Mouse (Mus musculus): ENCODE data around the gene Stk10.

Stk10 gene

DNA sequence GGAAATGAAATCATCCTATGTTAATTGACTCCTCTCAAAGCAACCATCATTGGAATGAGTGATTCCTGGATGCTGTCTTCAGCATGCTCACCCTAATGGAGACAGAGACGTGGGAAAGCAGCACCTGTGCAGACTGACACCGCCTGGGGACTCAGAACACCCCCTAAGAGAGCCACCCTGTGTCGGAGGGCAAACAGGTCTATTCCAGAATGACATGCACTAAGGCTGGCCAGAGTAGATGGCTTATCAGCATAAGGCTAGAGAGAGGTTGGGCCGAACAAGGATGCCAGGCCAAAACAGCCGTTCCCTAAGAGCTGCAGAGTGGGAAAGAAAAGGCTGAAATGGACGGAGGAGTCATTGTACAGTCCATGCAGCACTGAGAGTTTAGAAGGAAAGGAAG lies 93.0 kb downstream of the Stk10 start:
- DNase-seq (ENCODE audit: low read depth, low spot score), result no peak

DNA sequence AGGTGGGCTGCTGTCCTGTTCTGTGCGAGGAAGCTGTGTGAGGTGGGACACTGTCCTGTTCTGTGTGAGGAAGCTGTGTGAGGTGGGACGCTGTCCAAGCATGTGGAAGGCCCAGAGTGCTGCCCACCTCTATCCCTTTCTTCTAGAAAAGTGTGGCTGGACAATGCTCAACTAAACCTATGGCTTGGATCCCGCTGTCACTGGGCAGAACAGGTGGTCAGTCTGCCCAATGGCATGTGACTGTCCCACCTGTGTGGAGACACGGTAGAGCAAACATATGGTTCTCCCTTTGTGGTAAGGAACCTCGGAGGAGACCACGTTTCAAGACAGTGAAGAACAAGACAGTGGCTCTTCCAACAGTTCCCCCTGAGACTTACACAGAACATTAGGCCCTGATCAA lies 94.8 kb downstream of the Stk10 start:
- DNase-seq (ENCODE audit: low read depth, low spot score), result no peak

DNA sequence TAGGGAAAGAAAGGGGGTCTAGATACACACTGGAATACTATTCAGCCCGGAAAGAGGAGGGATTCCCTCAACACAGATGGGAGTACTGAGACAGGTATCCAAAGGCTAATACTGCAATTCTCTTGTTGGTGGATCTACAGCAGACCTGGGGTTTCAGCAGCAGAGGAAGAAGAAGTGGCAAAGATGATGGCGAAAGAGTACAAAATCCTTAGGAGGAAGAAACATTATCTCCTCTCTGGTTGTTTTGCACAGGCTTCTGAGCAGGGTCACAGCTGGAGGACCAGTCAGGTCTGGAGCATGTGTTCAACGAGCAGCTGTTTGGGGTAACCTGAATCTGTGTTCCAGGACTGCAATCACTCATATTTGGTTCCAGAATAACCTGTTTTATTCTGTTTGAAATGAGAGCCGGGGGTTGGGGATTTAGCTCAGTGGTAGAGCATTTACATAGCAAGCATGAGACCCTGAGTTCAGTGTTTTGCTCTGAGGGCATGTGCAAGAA lies 96.7 kb downstream of the Stk10 start:
- DNase-seq (ENCODE audit: low read depth, low spot score), result no peak

DNA sequence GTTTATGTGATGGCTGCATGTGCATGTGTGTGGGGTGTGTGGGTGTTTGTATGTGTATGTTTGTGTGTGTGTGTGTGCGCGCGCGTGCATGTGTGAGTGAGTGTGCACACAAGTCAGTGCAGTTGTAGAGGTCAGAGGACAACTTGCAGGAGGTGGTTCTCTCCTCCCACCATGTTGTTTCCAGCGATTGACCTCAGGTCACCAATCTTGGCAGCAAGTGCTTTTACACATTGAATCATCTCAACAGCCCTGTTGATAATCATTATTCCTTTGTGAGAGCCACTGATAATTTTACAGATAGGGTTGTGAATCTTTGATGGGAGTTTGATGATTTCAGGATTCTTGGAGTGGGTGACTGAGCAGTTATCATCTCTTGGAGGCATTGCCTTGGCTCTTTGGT lies 99.6 kb downstream of the Stk10 start:
- DNase-seq (ENCODE audit: low read depth, low spot score), result no peak

DNA sequence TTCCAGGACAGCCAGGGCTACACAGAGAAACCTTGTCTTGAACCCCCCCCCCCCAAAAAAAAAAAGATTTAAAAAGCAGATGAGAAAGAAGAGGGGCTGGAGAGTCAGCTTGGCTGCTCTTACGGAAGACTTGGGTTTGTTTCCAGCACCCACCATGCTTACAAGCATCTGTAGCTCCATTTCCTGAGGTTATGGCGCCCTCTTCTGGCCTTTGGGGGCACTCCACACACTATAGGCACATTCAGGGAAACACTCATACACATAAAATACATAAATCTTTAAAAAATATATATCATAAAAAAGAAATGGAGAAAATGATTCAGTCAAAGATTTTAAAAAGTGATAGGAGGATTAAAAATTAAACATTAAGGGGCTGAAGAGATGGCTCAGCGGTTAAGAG lies 100.4 kb downstream of the Stk10 start:
- DNase-seq (ENCODE audit: low read depth, low spot score), result no peak

DNA sequence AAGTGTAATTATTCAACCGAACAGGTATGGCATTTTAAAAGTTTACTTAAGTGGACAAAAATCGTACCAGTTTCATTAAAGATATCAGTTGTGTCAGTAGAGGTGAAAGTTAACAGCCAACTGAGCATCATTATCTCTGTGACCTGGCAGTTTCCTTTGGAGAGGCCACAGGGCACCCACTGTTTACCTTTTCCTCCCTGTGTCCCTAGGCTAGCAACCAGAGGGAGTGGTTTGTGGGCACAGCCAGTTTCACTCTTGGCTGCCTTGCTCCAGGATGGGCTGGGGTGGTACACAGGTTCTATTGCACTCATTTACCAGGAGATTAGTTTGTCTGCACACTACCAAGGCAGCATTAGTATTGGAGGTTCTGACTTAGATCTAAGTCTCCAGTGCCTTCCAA lies 101.0 kb downstream of the Stk10 start:
- DNase-seq (ENCODE audit: low read depth, low spot score), result no peak

DNA sequence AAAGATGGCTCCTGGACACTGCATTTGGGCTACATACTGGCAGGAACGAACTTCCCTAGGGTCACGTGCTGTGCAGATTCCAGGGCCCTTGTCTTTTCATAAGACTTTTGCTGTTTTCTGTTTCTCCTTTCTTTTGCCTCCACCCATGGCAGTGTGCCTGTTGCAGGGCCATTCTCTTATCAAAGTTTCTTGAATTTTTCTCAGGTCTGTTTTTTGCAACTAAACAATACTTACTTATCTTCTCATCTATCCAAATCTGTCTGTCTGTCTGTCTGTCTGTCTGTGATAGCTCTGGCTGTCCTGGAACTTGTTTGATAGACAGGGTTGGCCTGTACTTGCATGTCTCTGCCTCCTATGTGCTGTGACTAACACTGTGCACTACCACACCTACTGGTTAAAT lies 101.7 kb downstream of the Stk10 start:
- no peak for DNase-seq (ENCODE audit: low read depth, low spot score)

DNA sequence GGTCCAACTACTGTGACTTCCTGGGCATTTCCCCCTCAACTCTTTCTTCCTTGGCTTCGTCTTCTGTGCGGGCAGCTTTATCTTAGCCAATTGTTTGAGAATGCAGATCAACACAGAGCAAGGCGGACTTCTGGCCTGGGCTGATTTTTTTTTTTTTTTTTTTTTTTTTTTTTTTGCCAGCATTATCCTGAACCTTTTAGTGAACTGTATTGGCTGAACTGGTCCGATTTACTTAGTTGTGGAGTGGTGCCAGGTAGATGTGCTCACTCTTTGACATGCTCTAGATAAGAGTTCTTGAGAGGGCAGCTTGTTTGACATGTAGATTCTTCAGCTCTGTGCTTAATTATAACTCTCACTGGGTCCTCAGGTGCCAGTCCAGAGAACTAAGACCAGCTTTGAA lies 103.2 kb downstream of the Stk10 start:
- no peak for DNase-seq (ENCODE audit: low read depth, low spot score)

DNA sequence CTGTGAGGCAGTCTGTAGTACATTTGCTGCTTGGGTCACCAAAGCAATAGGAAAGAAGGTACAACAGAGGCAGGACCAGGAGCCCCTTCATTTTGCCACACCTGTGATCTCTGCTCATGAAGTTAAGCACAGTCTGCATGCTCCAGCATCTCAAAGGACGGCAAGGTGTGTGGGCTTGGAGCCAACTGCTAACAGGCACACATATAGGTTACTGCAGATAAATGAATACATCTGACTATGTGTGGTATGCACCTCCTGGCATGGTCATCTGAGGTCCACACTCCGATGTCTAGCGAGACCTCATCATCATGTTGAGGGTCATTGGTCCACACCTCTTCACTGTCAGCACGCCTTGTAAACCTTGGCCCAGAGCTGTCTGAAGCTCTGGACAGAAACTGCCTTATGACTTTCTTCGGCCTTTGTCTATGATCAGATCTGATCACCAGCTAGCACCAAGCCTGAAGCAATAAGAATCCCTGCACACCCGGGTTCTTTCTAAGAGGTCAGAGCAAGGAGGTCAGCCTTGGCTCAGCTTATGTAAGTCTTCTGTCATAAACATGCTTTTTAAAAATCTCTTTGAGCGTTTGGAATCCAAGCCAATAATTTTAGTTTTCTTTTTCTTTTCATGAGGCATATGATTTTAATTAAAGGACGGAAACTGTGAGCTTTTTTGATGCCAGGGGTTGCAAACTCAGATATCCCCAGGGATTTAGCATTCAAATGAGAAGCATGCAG lies 105.6 kb downstream of the Stk10 start:
- no peak for DNase-seq (ENCODE audit: low read depth, low spot score)

DNA sequence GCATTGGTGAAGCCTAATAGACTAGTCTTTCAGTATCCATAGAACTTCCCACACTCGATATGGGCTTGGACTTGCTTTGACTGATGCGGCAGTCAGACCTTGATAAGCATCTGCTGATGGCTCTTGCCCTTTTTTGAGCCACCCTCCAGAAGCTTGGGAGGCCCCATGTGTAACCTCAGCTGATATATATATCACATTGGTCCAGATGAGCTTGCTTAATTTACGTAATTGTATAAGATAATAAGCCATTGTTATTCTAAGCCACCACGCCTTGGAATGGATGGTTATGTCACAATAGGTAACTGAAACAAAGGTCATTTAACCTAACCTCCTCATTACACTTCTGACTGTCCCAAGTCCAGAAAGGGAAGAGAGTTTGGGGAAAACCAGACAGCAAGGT lies 107.5 kb downstream of the Stk10 start:
- DNase-seq (ENCODE audit: low read depth, low spot score), result no peak

DNA sequence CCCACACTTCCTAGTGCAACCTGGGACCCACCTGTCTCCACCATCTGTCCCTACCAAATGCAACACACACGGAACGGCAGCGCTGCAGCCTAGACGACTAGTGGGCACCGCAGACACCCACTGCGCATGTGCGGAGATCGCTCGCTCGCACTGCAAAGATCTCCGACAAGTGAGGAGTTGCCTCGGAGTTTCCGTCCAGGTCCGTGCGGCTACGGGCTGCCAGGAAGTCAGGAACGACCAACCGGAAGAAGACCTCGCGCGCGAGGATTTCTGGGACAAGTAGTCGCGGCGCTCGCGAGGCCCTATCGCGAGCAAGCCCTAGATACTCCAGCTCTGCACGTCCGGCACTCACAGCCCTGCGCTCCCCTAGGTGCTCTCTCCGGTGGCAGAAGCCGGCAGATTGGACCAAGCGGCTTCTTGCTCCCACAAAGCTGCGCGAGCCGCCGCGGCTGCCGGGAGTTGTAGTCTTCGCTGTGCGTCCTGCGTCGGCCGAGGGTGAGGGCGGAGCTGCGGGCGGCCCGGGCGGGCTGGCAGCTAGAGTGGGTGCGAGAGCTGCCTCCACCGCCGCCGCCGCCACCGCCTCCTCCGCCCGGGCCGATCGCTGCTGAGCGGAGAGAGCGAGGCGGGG lies 109.3 kb downstream of the Stk10 start, which contains the start of gene Fbxw11:
TSS of gene Fbxw11 (plus strand) at position 476 of the 628 bp plus-strand sequence.
- DNase-seq (ENCODE audit: low read depth, low spot score), result peak; percentile 97

DNA sequence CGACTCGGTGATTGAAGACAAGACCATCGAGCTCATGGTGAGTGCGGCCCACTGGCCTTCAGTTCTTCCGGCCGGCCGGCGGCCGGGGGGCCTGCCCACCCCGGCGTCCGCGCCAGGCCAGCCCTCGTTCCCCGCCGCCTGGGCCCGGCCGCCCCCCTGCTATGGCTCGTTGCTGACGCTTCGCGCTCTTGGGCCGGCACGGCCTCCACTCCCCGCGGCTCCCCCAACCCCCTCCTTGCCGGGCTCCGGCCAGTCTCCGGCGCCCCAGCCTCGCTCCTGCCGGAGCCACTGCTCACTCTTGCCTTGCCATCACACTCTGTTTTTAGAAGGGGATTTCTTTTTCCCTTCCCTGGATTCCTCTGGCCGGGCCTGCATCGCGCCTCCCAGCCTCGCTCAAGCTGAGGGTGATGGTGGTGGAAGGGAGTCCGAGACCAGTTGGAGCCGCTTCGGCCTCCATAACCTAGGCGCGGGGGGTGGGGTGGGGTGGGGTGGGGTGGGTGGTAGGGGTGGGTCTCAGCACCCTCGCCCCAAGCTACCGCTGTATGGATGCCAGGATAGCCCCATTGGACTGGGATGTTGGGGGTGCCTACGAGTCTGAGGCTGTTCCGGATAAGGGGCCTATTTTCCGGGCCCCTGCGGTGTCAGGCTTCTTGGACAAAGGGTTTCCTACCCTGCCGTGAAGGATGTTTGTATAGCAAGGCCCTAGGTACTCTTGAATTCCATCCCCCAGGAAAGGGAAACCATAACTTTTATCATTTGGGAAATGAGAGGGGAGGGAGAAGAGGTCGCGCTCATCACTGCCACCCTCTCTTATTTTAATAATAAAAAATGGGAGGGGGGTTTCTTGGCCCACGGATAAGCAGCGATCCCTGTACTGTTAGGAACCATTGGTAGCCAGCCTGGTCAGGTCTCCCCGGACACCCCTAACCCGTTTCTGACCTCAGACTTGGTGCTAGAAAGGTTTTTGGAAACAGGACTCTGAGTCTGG lies 110.1 kb downstream of the Stk10 start:
- DNase-seq (ENCODE audit: low read depth, low spot score), result peak; percentile 25

DNA sequence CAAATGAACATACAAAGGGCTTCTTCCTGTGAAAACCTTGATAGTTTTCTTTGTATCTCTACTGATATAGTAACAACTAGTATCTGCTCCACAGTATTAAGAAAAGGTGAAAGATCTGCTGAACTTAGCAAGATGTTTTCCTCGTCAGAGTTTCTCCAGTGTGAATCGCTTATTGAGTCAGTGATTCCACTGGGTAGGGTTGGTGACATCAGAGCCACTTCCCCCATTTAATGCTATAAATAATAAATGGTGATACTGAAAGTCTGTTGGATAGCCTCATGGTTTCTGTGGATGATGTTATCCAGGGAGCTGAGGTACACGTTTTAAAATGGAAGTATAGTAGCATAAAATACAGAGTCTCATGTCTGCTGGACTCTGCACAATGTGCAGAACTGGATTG lies 110.9 kb downstream of the Stk10 start:
- DNase-seq (ENCODE audit: low read depth, low spot score), result peak; percentile 68

DNA sequence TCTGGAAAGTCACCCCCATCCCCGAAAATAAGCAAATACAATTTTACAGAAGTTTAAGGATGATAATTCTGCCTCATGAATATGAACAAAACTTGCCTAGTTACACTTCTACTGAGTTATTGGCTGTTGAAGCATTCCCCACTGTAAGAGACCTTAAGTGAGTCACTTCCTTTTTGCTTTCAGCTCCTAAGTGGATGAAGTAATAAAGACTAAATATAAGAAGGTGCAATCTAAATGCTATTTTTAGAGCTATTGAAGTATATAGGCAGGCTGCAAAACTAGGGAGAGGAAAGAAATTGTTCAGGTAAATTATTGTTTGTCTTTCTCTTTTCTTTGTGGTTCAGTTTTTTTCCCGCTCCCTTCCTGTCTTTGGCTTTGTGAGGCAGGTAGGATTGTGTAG lies 114.2 kb downstream of the Stk10 start:
- DNase-seq (ENCODE audit: low read depth, low spot score), result no peak

DNA sequence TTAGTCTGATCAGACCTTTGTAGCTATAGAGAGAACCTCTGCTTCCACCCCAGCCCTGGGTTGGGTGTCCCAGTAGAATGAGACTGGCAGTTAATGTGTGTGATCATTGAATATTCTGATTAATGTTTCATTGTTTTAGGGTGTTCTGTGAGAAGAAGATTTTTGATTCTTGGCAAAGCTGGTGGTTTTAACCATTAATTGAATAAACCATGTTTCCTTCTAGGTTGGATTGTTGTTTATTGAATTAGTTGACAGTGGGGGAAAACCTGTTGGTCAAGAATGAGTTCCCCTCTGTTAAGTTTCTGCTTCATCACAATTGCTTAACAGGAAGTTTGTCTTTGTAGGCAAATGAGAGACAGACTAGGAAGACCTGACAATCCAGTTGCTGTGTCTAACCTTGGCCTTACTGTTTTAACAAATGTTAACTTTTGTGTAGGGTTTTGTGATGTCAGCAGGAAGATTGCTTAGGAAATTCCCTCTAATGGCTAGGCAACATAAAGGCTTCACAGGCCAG lies 117.2 kb downstream of the Stk10 start:
- no peak for DNase-seq (ENCODE audit: low read depth, low spot score)

DNA sequence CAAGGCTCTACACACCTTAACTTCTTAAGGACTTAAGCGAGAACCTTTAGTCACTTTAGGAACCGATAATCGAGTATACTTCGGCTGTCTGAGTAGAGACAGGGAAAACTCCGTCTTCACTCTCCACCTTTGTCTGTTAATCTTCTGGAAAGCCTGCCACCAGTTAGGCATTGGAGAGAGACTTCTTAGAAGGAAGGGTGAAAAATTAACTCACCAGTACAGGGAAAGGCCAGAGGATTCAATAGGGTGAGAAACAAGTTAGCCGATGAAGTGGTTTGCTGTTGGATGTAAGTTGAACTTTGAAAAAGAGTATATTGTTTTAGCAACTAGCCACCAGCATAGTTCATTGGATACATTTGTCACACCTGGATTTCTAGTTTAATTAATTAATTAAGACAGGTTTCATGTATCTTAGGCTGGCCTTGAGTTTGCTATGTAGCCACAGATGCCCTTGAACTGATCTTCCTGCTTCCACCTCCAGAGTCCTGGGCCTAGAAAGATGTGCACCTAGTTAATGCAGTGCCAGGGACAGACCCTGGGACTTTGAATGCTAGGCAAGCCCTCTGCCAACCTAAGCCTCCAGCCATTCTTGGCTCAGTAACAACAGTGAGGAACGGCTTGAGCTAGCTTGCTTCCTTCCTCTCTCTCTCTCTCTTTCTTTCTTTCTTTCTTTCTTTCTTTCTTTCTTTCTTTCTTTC lies 117.9 kb downstream of the Stk10 start:
- no peak for DNase-seq (ENCODE audit: low read depth, low spot score)

DNA sequence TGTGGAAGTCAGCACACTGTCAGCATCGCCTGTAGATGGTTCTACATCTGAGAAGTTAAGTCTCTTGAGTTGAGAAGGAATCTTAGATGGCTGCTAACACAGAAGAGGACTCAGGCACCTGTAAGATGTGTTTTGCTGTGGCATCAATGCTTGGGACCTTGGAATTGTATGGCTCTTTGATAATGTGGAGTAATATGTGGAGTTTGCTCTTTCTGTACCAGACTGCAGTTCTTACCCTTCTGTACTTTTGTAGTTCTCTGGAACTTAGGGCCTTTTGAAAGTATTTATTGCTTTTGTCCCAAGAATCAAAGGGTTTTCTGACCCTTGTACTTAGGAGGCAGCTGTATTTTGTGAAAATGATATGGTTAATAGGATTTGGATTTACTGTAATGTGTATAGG lies 118.6 kb downstream of the Stk10 start:
- no peak for DNase-seq (ENCODE audit: low read depth, low spot score)

DNA sequence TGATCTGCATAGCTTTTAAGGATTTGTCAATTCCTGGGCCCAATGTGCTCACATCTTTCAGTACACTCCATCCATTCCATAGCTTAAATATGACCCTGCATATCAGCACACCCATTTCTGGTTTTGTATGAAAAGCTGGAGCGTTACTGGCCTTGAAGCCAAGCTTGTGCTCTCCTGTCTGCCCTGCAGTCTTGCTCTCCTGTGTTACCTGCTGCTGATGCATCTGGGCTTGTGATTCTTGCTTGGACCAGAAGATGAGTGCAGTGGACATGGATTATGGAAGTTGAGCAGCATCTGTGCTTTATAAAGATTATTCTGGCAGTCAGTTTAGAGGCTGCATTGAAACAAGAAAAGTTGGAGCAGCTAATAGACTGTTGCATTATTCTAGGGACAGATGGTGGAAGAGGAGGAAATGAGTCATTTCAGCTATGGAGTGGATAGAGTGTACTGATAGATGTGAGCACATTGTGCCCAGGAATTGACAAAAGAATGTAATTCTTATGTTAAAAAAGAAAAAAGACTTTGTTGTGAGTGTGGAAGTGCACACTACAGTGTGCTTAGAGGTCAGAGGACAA lies 129.1 kb downstream of the Stk10 start:
- DNase-seq (ENCODE audit: low read depth, low spot score), result no peak

DNA sequence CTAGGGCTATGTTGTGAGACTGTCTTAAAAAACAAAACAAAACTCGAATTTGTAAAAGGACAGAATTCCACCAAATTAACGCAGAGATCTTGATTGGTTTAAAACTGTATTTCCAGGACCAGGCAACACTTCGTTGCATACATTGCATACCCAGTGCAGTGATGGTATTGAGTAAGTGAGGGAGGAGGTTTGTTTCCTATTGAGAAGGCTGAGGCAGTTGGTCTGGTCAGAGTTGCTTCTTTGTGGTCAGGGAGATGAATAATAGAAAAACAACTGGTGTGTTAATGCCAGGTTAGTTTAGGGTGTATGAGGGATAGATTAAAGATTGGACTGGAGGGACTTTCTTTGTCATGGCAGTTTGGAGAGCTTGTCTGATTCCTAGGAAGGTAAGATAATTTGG lies 132.5 kb downstream of the Stk10 start:
- DNase-seq (ENCODE audit: low read depth, low spot score), result no peak

DNA sequence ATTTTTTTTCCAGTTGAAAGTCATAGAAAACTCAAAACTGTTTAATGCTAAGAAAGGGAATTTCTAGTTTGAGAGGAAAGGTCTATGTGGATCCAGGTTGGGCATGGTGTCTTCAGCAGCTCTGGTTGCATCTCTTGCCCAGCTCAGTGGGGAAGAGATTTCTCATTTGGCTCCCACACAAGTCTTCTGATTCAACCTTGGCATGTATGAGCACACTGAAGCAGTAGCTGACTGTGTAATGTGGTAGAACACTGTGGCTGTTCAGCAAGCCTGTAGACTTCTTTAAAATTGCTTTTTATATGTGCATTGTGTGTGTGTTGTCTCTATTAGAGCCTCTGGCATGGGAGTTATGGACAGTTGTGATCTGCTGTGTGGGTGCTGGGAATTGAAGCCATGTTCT lies 133.9 kb downstream of the Stk10 start:
- DNase-seq (ENCODE audit: low read depth, low spot score), result no peak

DNA sequence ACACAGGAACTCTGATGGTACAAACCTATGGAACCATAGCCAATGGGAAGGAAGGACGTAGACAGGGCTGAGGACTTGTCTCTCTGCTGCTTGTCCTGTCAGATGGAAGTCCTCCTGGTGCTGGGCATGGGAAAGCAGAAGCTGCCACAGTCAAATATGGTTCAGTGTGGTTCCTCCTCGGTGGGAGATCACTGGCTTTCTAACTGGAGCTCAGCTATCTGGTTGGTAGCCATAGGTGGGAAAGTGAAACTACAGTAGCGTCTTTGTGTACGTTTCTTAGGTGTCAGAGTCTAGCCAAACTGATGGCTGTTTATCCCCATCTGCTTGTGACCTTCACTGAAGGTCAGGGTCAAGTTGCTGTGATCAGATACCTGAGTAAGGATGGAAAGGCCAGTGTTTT lies 138.4 kb downstream of the Stk10 start:
- DNase-seq (ENCODE audit: low read depth, low spot score), result peak; percentile 18

Measured in CD4-positive helper T cell, adult 2 months (primary cell).